ENCODE assay signal across 12 mouse cellular contexts in the genomic region with DNA sequence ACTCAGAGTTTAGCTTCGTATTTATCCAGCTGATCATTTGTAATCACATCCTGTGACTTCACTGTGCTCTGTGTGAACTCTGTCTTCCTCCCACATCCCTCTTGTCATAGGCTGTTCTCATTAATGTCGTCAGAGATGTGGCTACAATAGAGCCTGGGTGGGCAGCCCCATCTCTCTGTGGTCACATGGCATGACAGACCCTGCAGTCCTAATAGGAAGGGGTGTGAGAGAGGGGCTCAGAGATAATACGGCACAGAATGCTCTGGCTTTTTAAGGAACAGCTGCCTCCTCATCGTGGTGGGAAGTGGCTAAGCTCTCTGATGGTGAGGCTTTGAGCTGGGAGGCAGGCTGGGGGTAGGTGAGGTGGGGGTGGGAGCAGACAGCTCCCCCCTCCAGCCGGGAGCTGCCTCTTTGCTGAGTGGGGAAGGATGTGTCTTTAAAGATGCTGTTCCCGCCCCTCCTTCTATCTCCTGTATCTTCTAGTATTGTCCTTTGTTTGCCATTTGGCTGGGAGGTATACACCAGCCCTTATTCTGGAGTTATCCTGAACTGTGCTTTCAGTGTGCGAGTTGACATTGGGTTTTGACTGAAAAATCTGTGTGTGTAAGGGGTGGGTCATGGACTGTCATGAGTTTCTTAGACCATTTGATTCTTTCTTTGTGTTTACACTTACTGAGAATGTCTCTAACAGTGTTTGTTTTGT. TPM values are rescaled to one million over a fixed set of nuclear protein-coding genes. Genes with fewer than 3 reads are reported as not detected.
A peak's percentile ranks its signal among the peaks of the same experiment; 100 is the strongest.
DNase-seq lines count a peak whose midpoint lies in the region; ATAC-seq and TF ChIP-seq lines count a peak whose summit lies in the region.
"Had no signal": no experiment of that assay in that cellular context is flagged by ENCODE, and none has a peak within 500 bp of the region (broad histone marks: within the 10 kb centered on the region; RNA-seq: fewer than 3 reads in every experiment).

No protein-coding gene starts in this region.

- no peak for TF ChIP-seq CTCF in brain, embryonic 14.5 days (IDR thresholded peaks at IDR 0.05; ENCODE audit: borderline replicate concordance, extremely low read depth, insufficient read depth, insufficient read length)

- no peak overlapping the region for H3K4me3 ChIP-seq in embryonic facial prominence, embryonic 12.5 days
- no peak overlapping the region for H3K4me3 ChIP-seq in hindbrain, embryonic 14.5 days (replicated peaks; ENCODE audit: low read length)
- H3K4me3 ChIP-seq in neural tube, embryonic 12.5 days: peak overlapping the region; percentile 13; the same call in 1 of the 2 replicates
- H3K4me3 ChIP-seq: limb, embryonic 12.5 days had no signal

- H3K27ac ChIP-seq in embryonic facial prominence, embryonic 12.5 days: no peak overlapping the region
- peak overlapping the region; percentile 90 for H3K27ac ChIP-seq in hindbrain, embryonic 14.5 days
- H3K27ac ChIP-seq in neural tube, embryonic 12.5 days: peak overlapping the region; percentile 67
- H3K27ac ChIP-seq: limb, embryonic 12.5 days had no signal

- peak; percentile 92 for DNase-seq in brain, embryonic 14.5 days (ENCODE audit: low read depth)
- no peak for DNase-seq in hindbrain, embryonic 14.5 days (ENCODE audit: low spot score)
- DNase-seq in adrenal gland, postnatal 14 days: no peak
- DNase-seq in cerebellum, postnatal 25 days: no peak
- DNase-seq in adrenal gland, postnatal 36 days: no peak
- DNase-seq: heart, adult 18-20 months; spleen, adult 18-20 months had no signal

- H3K9me3 ChIP-seq in embryonic facial prominence, embryonic 12.5 days: no peaks in the 10 kb centered on the region
- no peaks in the 10 kb centered on the region for H3K9me3 ChIP-seq in hindbrain, embryonic 14.5 days (ENCODE audit: control insufficient read depth, low read length)
- H3K9me3 ChIP-seq in neural tube, embryonic 12.5 days: no peaks in the 10 kb centered on the region
- H3K9me3 ChIP-seq: limb, embryonic 12.5 days had no signal

- 33% methylated on average over 7 of the region's 7 CpGs for WGBS in embryonic facial prominence, embryonic 12.5 days
- WGBS in hindbrain, embryonic 14.5 days: 15% methylated on average over 7 of the region's 7 CpGs
- 31% methylated on average over 7 of the region's 7 CpGs for WGBS in neural tube, embryonic 12.5 days

- H3K9ac ChIP-seq in embryonic facial prominence, embryonic 12.5 days: no peak overlapping the region
- peak overlapping the region; percentile 53; the same call in 1 of the 2 replicates for H3K9ac ChIP-seq in hindbrain, embryonic 14.5 days
- H3K9ac ChIP-seq in neural tube, embryonic 12.5 days: peak overlapping the region; percentile 44; the same call in 1 of the 2 replicates
- H3K9ac ChIP-seq: limb, embryonic 12.5 days had no signal

- peak; percentile 65 for ATAC-seq in embryonic facial prominence, embryonic 12.5 days (ENCODE audit: insufficient number of reproducible peaks, insufficient read depth, low FRiP score, low TSS enrichment)
- ATAC-seq in hindbrain, embryonic 14.5 days (ENCODE audit: low FRiP score): peak; percentile 79
- peak; percentile 91 for ATAC-seq in neural tube, embryonic 12.5 days (ENCODE audit: low FRiP score, low read depth)
- ATAC-seq: lung, postnatal 0 days had no signal

- H3K36me3 ChIP-seq in embryonic facial prominence, embryonic 12.5 days: no peaks in the 10 kb centered on the region
- no peaks in the 10 kb centered on the region for H3K36me3 ChIP-seq in hindbrain, embryonic 14.5 days (replicated peaks; ENCODE audit: control insufficient read depth, insufficient read depth)
- H3K36me3 ChIP-seq in neural tube, embryonic 12.5 days: no peaks in the 10 kb centered on the region
- H3K36me3 ChIP-seq: limb, embryonic 12.5 days had no signal

- H3K4me1 ChIP-seq in embryonic facial prominence, embryonic 12.5 days: no peaks in the 10 kb centered on the region
- peaks cover 71% of the 10 kb centered on the region for H3K4me1 ChIP-seq in hindbrain, embryonic 14.5 days (replicated peaks; ENCODE audit: control insufficient read depth, insufficient read depth, low read length)
- peaks cover 61% of the 10 kb centered on the region for H3K4me1 ChIP-seq in neural tube, embryonic 12.5 days
- H3K4me1 ChIP-seq: limb, embryonic 12.5 days had no signal

- no peaks in the 10 kb centered on the region for H3K27me3 ChIP-seq in embryonic facial prominence, embryonic 12.5 days
- H3K27me3 ChIP-seq in hindbrain, embryonic 14.5 days (ENCODE audit: control insufficient read depth, insufficient read depth, low read length): no peaks in the 10 kb centered on the region
- H3K27me3 ChIP-seq in neural tube, embryonic 12.5 days (replicated peaks): no peaks in the 10 kb centered on the region
- H3K27me3 ChIP-seq: limb, embryonic 12.5 days had no signal

- no peak for TF ChIP-seq POLR2A in brain, embryonic 14.5 days (IDR thresholded peaks at IDR 0.05; ENCODE audit: borderline replicate concordance, extremely low read depth, insufficient read depth, insufficient read length, poor library complexity, severe bottlenecking)

- no peak overlapping the region for H3K4me2 ChIP-seq in embryonic facial prominence, embryonic 12.5 days (replicated peaks)
- peak overlapping the region; percentile 39 for H3K4me2 ChIP-seq in hindbrain, embryonic 14.5 days (replicated peaks)
- peak overlapping the region; percentile 43 for H3K4me2 ChIP-seq in neural tube, embryonic 12.5 days (replicated peaks)
- H3K4me2 ChIP-seq: limb, embryonic 12.5 days had no signal

RNA-seq across cellular contexts. Expression of gene Add2, which starts 30.8 kb away (rescaled TPM):
- 181 and 191 TPM in 2 replicates for polyA plus RNA-seq in brain, embryonic 14.5 days (2012; rRNA removed)
- polyA plus RNA-seq in embryonic facial prominence, embryonic 12.5 days (2016; fragmentation: Nextera tagmentation; extraction: Ambion mirVana): 20.0 and 22.2 TPM in 2 replicates
- 102 and 111 TPM in 2 replicates for polyA plus RNA-seq in hindbrain, embryonic 14.5 days (2014; fragmentation: Nextera tagmentation; extraction: Ambion mirVana)
- polyA plus RNA-seq in neural tube, embryonic 12.5 days (2016; fragmentation: Nextera tagmentation; extraction: Ambion mirVana): 110 and 116 TPM in 2 replicates
- 5.2 and 6.1 TPM in 2 replicates for total RNA-seq in adrenal gland, postnatal 14 days (2021)
- total RNA-seq in adrenal gland, postnatal 36 days (2021): 1 to 10 TPM; 1.3 to 1.9 TPM
- total RNA-seq: neutrophil, adult 5-6 weeks had no signal

RNA-seq across cellular contexts. Expression of gene Figla, which starts 43.3 kb away (rescaled TPM):
- 0.15 TPM in 1 of 2 replicates, not detected in the other for polyA plus RNA-seq in brain, embryonic 14.5 days (2012; rRNA removed)
- not detected in 2 replicates for polyA plus RNA-seq in embryonic facial prominence, embryonic 12.5 days (2016; fragmentation: Nextera tagmentation; extraction: Ambion mirVana)
- polyA plus RNA-seq in hindbrain, embryonic 14.5 days (2014; fragmentation: Nextera tagmentation; extraction: Ambion mirVana): not detected in 2 replicates
- not detected in 2 replicates for polyA plus RNA-seq in neural tube, embryonic 12.5 days (2016; fragmentation: Nextera tagmentation; extraction: Ambion mirVana)
- total RNA-seq in adrenal gland, postnatal 14 days (2021): not detected in 2 replicates
- not detected for total RNA-seq in adrenal gland, postnatal 36 days (2021)
- total RNA-seq: heart, adult 18-20 months; neutrophil, adult 5-6 weeks had no signal
- polyA plus RNA-seq: limb, embryonic 12.5 days; lung, postnatal 0 days had no signal
